Comparison of ENCODE assay signal across 8 mouse cellular contexts in the genomic region with DNA sequence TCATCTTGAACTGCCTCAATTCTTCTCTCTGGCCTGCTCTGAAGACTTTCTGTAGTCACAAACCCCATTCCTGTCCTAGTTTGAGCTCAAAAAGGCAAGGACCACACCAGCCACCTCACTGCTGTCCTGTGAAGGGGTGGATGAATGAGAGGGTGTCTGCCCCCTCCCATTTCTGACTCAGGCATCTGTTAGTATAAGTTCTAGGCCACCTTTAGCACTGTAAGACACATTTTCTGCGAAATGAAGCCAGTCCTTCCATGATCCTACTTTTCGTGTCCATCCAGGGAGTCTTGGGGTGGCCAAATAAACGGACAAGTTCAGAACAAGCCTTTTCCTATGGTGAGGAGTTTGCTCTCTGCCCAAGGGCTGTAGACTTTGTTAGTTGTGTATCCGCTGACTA. TPM values are rescaled to one million over a fixed set of nuclear protein-coding genes. Genes with fewer than 3 reads are reported as not detected.
DNase-seq lines count a peak whose midpoint lies in the region; ATAC-seq and TF ChIP-seq lines count a peak whose summit lies in the region.

A gene (minus strand): TSS at position 326 of the 400 bp plus-strand sequence.

- no peak for TF ChIP-seq CTCF in hindbrain, postnatal 0 days (IDR thresholded peaks at IDR 0.05; ENCODE audit: low read depth)

- no peak within 1 kb of the TSS for H3K27ac ChIP-seq in kidney, embryonic 16.5 days (ENCODE audit: low read length)
- H3K27ac ChIP-seq in hindbrain, postnatal 0 days = no peak within 1 kb of the TSS
- H3K27ac ChIP-seq in neural tube, embryonic 11.5 days (ENCODE audit: low read depth, low read length) = no peak within 1 kb of the TSS

- peak within 1 kb of the TSS; percentile 60 for H3K4me3 ChIP-seq in kidney, embryonic 16.5 days (ENCODE audit: low read length)
- H3K4me3 ChIP-seq in hindbrain, postnatal 0 days (ENCODE audit: low read length) = peak within 1 kb of the TSS; percentile 49
- H3K4me3 ChIP-seq in neural tube, embryonic 11.5 days (ENCODE audit: low read depth, low read length) = peak within 1 kb of the TSS; percentile 41

- DNase-seq in kidney, postnatal 14 days = no peak
- no peak for DNase-seq in gastrocnemius, adult 8-10 months (ENCODE audit: low spot score in 2 of 2)
- DNase-seq in hindbrain, postnatal 0 days (ENCODE audit: low spot score) = no peak
- no peak for DNase-seq in neural tube, embryonic 11.5 days (ENCODE audit: low spot score)
- DNase-seq in yolk sac, embryonic 10.5 days (ENCODE audit: low spot score) = no peak
- no peak for DNase-seq in frontal cortex, postnatal 10 days (ENCODE audit: low spot score in 2 of 2)

- H3K4me2 ChIP-seq in kidney, embryonic 16.5 days (replicated peaks; ENCODE audit: low read depth, low read length) = peak within 1 kb of the TSS; percentile 99
- peak within 1 kb of the TSS; percentile 98 for H3K4me2 ChIP-seq in hindbrain, postnatal 0 days (ENCODE audit: low read depth, low read length)
- H3K4me2 ChIP-seq in neural tube, embryonic 11.5 days (ENCODE audit: low read depth) = peak within 1 kb of the TSS; percentile 93

- ATAC-seq in kidney, embryonic 16.5 days (ENCODE audit: low FRiP score, low TSS enrichment) = no peak
- ATAC-seq in hindbrain, postnatal 0 days = no peak
- ATAC-seq in neural tube, embryonic 11.5 days (ENCODE audit: insufficient read depth, low FRiP score, low TSS enrichment) = no peak
- no peak for ATAC-seq in activated CD4-positive, CD25-positive, alpha-beta regulatory T cell, adult 4 months

- peak within 1 kb of the TSS; percentile 70 for H3K9ac ChIP-seq in kidney, embryonic 16.5 days (replicated peaks; ENCODE audit: low read length)
- peak within 1 kb of the TSS; percentile 39; the same call in 1 of the 2 replicates for H3K9ac ChIP-seq in hindbrain, postnatal 0 days (replicated peaks; ENCODE audit: low read length)
- H3K9ac ChIP-seq in neural tube, embryonic 11.5 days (ENCODE audit: low read length) = peak within 1 kb of the TSS; percentile 30; the same call in 1 of the 2 replicates

- peaks cover 18% of the 10 kb centered on the region; the same call in 1 of the 2 replicates for H3K4me1 ChIP-seq in kidney, embryonic 16.5 days (ENCODE audit: insufficient read depth, low read length)
- 0 out of 2 replicates have a peak, but pooled peaks cover 7% of the 10 kb centered on the region for H3K4me1 ChIP-seq in hindbrain, postnatal 0 days (ENCODE audit: insufficient read depth, low read length)
- H3K4me1 ChIP-seq in neural tube, embryonic 11.5 days (ENCODE audit: control insufficient read depth, insufficient read depth, low read length) = peaks cover 9% of the 10 kb centered on the region; the same call in 1 of the 2 replicates

- no peaks in the 10 kb centered on the region for H3K9me3 ChIP-seq in kidney, embryonic 16.5 days (ENCODE audit: low read length)
- H3K9me3 ChIP-seq in hindbrain, postnatal 0 days (ENCODE audit: low read length) = no peaks in the 10 kb centered on the region
- H3K9me3 ChIP-seq in neural tube, embryonic 11.5 days (ENCODE audit: control insufficient read depth, low read length) = no peaks in the 10 kb centered on the region

- 78% methylated on average over 4 of the region's 4 CpGs for WGBS in kidney, embryonic 16.5 days
- 67% methylated on average over 4 of the region's 4 CpGs for WGBS in hindbrain, postnatal 0 days
- WGBS in neural tube, embryonic 11.5 days = 63% methylated on average over 4 of the region's 4 CpGs

- peaks cover 21% of the 10 kb centered on the region for H3K27me3 ChIP-seq in kidney, embryonic 16.5 days (ENCODE audit: insufficient read depth, low read length)
- peaks cover 14% of the 10 kb centered on the region; the same call in 1 of the 2 replicates for H3K27me3 ChIP-seq in hindbrain, postnatal 0 days (ENCODE audit: insufficient read depth, low read length)
- H3K27me3 ChIP-seq in neural tube, embryonic 11.5 days (ENCODE audit: control insufficient read depth, insufficient read depth, low read length) = peaks cover 45% of the 10 kb centered on the region

- H3K36me3 ChIP-seq in kidney, embryonic 16.5 days (ENCODE audit: insufficient read depth, low read length) = no peaks in the 10 kb centered on the region
- no peaks in the 10 kb centered on the region for H3K36me3 ChIP-seq in hindbrain, postnatal 0 days (ENCODE audit: insufficient read depth, low read length)
- no peaks in the 10 kb centered on the region for H3K36me3 ChIP-seq in neural tube, embryonic 11.5 days (ENCODE audit: control insufficient read depth, insufficient read depth, low read length)

RNA-seq across cellular contexts. Expression of the gene that starts here (rescaled TPM):
- polyA plus RNA-seq in kidney, embryonic 16.5 days (2015; fragmentation: Nextera tagmentation; extraction: Ambion mirVana) = 1.2 and 1.4 TPM in 2 replicates
- total RNA-seq in gastrocnemius, adult 8-10 months (2022) = 10 to 100 TPM; 25.4 to 36.1 (median 33.0) TPM
- total RNA-seq in hindbrain, postnatal 0 days (2014; rRNA removed) = 0.07 and 0.52 TPM in 2 replicates
- polyA plus RNA-seq in hindbrain, postnatal 0 days (2015; fragmentation: Nextera tagmentation; extraction: Ambion mirVana) = 0.51 and 0.95 TPM in 2 replicates
- polyA plus RNA-seq in neural tube, embryonic 11.5 days (2014; fragmentation: Nextera tagmentation; extraction: Ambion mirVana) = 0.48 and 0.77 TPM in 2 replicates
- under 1 TPM in 1 of 2 experiments, not detected in 1; 0.23 TPM for polyA plus RNA-seq in activated CD4-positive, CD25-positive, alpha-beta regulatory T cell, adult 4 months (2017; shearing (Covaris generic))

Comparison
In these comparisons a context has a peak if more than half of its experiments do, and no peak if none do; other contexts are left out.
1. RNA of the gene that starts here (total RNA-seq): 25.4 to 36.1 TPM in gastrocnemius, adult 8-10 months; 0.07 to 0.52 TPM in hindbrain, postnatal 0 days; every median in the first group is over 10 times any median in the second.
2. Peak in every context shown above with its lines, with median percentiles within 50 percentile points of each other: H3K4me2 ChIP-seq, H3K4me3 ChIP-seq and H3K9ac ChIP-seq.